Mouse (Mus musculus) adrenal gland, adult 8-10 months (tissue): ENCODE measurements around the gene Baiap2. TPM values are rescaled to one million over a fixed set of nuclear protein-coding genes. Genes with fewer than 3 reads are reported as not detected.

ENCODE experiments used
- DNase-seq: peaks from one replicate; pipeline ENCODE4 v3.0.0; 2022
- total RNA-seq, 4 experiments: library from RNA; stranded (reverse); gene quantifications; 2 replicates each; pipeline ENCODE4 v1.2.4; 2022

Baiap2 gene
- total RNA-seq, 4 experiments from 2014 or later = 9.3 to 39.2 (median 25.4) TPM

DNA sequence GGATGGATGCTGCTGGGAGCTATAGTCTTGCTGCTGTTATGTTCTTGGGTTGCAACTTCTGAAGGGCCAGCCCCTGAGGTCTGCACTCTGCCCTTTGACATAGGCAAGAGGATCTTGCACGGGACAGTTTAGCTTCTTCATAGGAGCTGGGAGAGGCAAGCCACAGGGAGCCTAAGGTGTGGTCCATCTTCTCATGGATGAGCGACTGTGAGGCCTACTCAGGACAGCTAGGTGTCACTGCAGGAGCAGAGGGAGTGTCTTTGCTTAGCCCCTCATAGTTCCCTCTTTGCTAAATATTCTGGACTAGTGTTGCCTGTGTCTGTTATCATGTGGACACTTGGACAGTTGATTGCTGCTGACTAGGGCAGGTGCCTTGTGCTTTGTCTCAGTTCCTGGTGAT is 5.3 kb downstream of the Baiap2 start:
- no peak for DNase-seq

DNA sequence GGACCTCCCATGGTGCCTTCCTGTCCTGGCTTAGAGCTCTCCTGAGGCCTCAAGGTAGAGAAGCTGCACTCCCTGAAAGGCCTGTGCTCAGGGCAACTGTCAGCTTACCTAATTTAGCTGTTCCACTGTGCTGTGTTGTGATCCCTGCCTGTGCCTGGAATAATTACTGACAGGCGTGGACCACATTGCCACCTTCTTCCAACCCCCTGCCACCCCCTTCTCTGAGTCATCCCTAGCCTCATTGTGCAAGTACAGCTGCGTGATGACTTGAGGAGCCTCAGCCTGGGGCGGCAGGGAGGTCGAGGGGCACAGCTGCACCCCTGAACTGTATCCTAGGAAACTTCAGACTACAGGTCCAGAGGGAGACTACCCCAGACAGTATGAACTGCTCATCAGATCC is 5.7 kb downstream of the Baiap2 start:
- DNase-seq = no peak

DNA sequence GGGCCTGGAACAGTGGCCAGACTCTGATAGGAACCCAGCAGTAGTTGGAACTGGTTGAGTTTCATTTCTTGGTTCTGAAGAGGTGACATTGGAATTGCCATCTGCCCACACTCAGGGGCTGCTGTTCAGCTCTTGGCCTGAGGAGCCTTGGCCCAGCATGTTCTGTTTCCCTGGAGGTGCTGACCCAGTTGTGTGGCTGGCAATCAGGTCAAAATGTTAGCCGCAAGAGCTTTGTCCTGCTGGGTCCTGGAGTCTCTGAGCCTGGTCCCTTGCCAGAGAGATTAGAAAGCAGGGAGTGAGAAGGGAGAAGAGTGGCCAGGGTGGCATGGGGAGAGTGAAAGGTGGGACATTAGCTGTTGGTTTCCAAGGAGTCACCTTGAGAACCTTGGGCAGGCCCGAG is 6.2 kb downstream of the Baiap2 start:
- DNase-seq = no peak

DNA sequence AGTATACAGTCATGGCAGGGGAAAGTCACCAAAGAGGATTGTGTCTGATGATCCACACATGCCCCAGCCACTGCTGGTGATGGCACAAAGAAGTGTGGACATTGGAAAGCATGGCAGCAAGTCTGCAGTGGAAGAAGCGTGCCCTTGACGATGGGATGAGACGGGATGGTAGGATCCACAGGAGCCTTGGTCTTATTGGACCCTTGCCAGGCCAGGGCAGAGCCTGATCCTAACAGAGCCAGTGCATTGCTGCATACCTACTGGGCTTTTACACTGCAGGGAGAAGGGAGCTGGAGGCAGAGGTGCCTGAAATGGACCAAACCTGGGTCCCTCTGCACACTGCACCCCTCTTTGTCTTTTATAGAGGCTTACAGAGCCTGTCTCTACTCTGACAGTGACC is 8.0 kb downstream of the Baiap2 start:
- no peak for DNase-seq

DNA sequence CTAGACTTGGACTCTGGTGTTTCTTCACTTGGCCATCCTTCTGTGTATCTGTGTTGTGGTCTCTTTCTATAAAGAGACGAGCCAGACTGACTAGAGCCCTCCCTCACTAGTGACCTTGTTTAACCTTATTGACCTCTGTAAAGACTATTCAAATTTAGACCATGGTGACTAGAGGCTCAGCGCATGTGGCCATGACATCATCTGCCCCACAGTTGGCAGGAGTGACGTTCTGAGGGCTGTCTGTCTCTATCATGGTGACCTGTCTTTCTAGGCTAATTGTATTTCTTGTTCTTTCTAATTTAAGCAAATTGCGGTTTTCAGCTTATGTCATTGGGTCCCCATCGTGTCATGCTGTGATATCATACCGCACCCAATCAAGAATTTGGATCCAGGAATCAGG is 8.8 kb downstream of the Baiap2 start:
- no peak for DNase-seq

DNA sequence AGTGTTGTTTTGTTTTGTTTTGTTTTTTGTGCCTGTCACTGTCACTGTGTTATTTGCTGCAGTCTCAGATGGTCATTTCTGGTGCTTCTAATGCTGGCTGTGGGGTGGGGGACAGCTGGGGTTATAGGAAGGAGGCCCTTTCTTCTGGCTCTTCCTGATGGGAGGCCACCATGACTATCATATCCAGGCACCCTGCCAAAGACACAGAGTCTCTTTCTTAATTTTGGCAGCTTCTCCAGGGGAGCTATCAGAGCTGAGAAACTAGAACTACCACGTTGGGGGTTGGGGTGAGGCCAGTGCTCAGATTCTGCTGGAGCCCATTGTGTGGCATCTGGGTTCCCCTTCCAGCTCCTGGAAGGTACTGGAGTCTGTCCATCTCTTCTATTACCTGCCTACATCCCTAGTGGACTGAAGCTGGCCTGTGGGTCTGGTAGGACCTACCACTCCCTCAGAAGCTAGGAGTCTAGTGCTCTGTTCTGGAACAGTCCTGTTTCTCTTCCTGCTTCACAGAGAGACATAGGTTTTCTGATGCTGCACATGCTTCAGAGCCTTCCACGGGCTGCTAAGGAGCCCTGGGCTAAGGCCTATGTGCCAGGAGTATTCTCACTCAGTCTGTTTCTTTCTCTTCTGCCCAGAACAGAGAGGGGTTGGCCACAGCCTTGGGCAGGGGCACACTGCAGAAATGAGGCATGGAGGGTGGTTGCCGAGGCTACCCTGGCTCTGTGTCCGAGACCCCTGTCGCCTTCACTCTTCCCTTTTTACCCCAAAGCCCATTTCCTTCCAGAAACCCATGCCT is 10.1 kb downstream of the Baiap2 start:
- DNase-seq = peak; percentile 58

DNA sequence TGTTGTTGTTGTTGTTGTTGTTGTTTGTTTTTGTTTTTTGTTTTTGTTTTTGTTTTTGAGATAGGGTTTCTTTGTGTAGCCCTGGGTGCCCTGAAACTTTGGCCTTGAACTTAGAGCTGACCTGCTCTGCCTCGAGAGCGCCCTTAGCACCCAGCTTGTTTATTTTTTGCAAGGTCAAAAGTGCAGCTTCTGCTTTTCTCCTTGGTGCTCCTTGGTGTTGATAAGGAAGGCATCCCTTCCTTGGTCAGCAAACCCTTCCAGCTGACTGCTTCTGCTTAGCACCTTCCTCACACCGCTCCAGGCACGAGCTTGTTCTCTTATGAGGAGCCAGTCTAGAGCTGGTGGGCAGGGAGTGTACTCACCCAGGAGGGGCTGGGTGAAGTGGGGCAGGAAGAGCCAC is 11.7 kb downstream of the Baiap2 start:
- DNase-seq = no peak

DNA sequence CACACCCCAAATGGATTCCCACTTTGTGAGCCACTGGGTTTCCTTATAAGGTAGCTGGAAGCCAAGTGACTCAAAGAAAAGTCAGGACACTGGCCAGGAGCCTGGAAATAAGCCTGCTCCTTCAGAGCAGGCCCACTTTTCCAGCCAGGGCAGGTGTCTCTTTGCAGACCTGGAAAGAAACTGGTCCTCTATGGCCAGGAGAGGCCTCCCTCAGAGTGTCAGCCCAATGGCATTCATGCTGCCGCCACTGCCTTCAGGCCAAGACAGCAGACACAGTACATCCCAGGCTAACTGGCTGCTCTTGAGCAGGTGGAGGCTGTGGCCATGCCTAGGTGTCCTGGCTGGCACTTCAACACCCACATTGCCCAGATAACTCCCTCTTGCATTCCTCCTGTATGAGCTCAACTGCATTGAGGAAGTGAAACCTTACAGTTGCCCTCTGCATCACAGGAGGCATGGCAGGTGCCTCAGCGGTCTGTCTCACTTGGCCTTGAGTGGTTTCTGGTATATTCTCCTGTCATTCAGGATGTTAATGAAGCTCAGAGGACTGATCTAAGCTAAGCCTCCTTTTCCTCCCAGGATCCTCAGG is 12.3 kb downstream of the Baiap2 start:
- no peak for DNase-seq

DNA sequence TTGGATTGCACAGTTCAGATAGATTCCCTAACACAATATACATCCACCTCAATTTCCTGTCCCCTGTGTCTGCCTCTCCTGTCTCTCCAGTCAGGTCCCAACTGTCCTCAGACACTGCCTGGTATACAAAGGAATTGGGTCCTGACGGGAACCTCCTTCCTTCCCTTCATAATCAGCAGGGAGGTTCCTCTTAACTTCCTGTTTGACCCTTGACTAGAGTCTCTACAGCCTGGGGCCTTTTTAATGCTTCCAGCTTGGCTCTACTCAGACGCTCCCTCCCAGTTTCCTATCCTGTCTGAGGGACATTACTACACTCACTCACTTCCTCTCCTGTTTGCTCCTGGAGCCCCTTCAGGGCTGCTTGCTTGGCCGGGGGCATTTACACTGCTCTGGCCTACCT is 12.9 kb downstream of the Baiap2 start:
- no peak for DNase-seq

DNA sequence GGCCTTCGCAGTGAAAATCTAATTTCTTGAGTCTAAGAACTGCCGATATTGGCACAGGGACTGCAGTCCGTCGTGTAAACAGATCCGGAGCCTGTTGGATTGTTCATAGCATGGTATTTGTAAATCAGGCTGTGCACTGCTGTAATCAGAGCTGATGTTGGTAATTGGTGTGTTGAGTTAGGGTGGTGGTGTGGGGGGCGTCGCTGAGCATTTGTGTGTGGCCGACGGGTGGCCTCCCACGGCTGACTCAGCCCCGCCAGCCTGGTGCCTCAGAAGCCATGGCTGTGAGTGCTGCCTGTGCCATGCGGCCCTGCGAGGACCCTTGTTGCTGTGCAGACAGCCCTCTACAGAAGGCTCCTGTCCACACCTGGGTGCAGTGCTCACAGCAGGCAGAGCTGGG is 14.0 kb downstream of the Baiap2 start:
- no peak for DNase-seq

DNA sequence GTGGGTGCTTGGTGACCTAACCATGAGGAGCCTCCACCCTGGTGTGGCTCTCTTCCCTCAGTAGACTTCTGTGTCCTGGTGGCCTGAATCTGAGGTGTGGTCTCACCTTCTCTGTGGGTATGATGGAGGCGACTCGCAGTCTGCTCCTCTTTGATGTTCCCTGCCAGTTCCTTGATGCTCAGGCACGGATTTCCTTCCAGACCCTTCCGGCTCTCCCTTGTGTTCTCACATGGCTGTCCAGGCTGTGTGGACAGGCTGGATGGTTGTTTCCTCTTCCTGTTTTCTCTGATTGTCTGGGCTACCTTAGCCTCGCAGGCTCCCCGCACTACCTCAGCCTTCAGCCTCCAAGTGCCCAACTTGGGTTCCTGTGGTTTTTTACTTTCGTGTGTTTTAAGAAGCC is 16.3 kb downstream of the Baiap2 start:
- DNase-seq = no peak

DNA sequence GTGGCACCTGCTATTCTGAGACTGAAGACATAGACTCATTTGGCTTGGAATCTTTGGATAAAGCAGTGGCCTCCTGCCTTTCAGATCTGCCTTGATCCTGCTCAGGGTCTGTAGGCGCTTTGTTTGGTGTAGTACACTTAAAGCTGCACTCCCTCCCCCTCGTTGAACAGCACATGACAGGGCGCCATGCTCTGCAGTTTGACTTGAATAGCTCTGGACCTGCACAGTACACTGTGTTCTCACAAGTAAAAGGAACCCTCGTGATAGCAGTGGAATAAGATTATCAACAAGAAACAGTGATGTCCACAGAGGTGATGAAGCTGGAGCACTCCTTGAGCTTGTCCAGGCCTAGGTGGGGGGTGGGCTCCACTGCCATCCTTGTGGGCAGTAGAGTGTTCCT is 17.2 kb downstream of the Baiap2 start:
- DNase-seq = no peak

DNA sequence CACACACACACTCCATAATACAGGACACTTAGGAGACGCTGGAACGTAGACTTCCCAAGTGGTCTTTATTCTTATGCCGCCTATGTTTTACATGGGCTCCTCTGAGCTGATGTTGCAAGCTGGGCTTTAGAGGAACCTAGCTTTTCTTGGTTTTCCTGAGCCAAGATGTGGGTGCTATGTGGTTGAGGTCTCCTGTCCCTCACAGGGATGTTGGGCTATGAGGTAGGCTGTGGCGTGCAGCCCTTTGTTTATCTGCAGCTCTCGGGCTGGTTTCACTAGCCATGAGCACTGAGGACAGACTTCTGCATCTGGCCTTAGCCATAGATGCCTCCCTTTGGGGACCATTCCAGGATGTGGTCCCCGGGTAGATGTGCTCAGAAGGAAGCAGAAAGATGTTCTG is 18.1 kb downstream of the Baiap2 start:
- no peak for DNase-seq

DNA sequence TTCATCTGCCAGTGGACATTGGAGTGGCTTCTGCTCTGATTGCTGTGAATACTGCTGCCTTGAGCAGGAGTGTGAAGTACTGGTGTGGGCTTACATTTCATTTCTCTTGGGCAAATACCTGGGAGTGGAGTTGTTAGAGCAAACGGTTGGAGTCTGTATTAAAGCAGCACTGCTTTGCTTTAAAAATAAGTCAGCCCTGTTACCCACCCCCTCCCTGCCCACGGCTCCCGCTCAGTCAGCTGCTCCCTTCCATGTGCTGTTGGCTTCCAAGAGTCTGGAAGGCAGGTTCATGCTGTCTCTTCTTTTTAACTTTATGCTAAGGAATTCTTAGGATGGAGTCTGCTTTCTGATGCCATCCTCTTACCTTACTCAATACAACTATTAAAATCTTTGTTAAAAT is 18.9 kb downstream of the Baiap2 start:
- DNase-seq = no peak

DNA sequence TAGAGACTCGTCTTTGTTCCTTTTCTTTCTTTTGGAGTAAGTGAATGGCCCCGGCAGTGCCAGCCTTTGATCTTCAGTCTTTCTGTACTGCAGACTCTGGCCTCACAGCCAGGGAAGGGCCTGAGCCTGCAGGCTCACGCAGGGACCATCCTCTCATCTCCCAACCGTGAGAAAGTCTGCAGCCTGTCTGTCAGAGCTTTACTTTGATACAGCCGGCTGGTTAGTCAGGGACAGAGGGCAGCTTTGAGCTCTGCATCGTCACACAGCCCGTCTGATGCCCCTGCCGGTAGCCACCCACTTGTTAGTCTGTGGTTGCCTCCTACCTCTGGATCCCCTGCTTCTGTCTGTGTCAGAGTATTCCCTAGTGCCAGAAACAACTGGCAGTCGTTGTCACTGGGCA is 22.5 kb downstream of the Baiap2 start:
- no peak for DNase-seq

DNA sequence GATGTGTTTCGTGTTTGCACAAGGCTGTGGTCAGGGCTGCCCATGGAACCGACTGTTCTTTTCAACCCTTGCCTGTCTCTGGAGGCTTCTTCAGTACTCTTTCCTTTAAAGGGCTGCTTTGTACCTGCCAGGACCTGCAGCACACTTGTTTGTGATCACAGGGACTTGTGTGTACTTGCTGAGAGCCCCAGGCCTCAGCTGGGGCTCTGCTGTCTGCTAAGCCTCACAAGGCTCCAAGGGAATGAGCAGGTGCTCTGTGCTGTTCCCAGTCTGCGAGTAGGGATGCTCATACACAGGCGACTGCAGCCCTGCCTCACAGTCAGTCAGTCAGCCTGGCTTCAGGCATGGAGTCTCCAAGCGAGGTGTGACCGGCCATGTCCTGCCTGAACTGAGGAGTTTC is 23.7 kb downstream of the Baiap2 start:
- DNase-seq = no peak

DNA sequence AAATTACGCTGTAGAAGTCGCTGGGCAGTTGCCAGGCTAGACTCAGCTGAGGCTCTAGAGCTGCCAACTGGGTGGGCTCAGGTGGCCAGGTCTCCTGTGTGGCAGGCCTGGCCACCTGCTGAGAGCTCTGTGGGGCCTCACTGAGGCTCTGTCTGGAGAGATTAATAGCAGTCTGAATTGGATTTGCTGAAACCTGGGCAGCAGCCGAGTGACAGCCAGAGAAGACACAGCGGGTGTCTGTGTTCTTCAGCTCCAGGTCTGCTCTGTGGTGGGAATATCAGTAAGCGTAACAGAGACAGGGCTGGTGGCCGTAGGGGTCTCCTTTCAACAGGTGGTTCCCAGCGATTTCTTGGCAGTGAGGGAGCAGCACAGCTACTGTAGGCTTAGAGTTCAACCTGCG is 24.8 kb downstream of the Baiap2 start:
- DNase-seq = no peak

DNA sequence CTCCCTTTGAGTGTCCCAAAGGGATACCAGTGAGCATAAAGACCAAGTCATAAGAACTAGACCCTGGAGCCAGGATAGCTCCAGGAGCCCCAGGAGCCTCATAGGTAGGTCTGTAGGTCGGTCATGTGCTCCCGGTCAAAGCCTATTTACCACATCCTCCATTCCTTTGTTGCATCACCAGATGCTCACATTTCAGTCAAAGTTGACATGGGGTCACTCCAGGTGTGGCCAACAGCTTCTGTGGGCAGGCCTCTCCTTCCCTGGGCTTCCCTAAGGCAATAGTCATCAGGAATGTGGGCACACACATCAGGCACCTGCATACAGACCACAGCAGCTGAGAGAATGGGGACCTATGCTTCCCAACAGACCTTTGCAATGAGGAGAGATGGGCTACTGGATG is 25.3 kb downstream of the Baiap2 start:
- DNase-seq = no peak

DNA sequence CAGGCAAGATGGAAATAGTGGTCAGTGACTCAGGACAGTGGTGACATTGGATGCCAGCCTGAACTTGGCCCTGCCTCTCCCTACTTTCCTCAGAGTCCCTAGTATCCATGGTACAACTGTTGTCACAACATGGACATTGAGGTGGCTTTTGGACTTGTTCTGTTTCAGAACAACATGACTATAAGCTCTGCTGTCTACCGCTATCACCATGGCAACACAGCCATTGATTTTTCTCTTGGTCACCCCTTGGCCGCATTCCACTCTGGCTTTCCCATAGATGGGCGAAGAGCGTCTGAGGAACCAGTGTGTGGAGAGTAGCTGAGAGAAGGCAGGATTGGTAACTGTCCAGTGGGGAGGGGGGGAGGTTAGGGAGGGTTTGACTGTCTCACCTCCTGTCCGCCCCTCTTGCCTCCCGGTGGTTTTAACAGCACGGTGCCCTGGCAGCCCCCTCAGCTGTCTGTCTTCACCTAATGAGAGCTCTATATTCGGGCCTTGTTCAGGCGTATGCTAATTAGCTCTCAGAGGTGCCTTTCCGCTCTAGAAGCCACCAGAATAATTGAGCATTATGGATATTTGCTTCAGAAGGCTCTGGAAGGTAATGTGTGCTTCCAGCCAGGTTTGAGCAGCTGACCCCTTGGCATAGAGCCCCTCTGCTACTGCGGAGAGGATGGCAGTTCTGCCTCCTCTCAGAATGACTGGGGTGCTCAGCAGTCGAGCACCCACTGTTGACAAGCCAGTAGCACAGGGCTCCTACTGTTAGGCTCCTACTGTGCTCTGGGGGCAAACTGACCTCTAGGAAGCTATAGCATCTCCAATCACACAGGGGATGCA is 27.7 kb downstream of the Baiap2 start:
- DNase-seq = no peak

DNA sequence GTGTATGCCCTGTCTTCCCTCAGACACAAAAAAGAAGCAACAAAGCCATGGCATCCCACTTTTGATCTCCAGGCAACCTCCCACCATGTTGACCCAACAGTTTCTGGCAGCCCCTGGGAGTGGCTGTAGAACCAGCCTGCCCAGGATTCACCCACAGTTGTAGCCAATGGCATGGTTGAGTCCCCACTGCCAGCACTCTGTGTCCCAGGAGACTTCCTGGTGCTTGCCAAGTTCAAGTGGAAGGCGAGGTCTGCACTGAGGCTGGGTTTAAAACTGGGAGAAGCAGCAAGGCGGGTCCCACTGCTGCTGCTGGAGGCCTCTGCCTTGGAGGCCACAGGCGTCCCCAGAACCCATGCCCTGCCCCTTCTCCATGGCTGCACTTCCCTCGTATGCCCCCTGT is 31.2 kb downstream of the Baiap2 start:
- no peak for DNase-seq

DNA sequence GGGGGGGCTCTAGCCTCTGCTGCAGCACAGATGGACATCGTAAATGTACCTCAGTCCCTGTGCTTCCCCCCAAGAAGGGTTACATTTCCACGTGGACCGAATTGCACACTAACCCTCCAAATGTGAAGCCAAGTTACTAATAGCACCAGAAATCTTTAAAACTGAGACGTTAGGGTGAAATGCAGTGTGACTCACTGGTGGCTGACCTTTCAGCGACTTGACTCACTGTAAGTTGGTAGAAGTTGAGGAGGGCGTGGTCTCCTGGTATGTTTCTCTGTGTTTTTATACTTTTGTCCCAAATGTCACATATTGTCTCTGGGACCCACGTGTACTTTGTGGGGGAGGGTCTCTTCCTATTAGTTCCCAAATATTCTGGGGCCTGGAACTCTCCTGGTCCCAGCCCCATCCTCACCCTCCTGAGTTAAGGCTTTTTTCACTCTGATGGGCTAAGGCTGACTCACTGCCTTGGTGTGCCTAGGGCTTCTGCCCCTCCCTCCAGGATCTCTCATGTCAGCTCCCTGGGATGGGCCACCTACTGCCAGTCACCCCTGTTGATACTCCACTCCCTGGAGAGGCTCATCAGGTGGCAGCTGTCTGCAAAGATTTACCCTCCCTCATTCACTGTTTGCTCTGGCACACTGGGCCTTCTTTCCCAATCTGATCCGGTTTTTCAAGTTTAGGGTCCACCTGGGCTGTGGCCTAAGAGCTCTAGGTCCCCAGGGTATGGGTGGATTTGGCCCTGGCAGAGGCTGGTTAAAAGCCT is 33.4 kb downstream of the Baiap2 start:
- peak; percentile 66 for DNase-seq

DNA sequence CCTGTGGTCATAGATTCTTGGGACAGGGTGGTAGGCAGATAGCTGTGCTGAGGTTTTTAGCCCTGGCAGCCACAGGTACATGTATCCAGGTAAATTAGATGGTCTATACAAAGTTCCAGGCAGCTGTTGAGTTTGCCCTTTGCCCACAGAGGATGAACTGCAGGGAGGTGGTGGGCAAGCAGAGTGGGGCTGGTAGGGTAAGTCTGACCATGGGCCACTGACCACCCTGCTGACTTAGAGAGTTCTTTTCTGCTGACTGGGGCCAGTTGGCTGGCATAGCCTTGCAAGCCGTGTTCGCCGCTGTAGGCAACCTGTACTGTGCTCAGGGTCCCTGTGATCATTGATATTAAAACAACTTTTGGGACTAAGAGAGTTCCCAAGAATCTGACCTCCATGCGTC is 36.1 kb downstream of the Baiap2 start:
- no peak for DNase-seq
